Mouse (Mus musculus): Measurements from ENCODE around the gene Dapp1. TPM values are rescaled to one million over a fixed set of nuclear protein-coding genes. Genes with fewer than 3 reads are reported as not detected.

The Dapp1 gene
- total and polyA plus RNA-seq, 3 experiments = 53.5 to 63.6 (median 62.8) TPM

DNA sequence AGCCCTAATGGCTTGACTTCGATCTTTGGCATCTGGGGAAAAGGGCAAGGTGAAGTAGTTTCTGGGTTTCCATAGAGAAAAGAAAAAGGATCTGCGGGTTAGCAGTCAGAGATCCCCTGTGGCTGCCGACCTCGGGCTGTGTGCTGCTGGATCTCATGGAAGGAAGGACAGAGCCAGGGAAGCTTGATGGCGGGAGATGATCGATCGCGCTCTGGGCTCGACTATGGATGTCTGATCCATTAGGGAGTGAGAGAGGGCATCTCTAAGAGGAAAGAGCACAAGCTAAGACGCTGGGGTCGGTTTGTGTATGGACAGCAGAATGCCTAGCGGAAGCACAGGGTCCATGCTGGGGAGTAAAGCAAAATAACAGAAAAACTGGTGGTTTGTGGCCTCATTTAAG, 11.4 kb downstream of the Dapp1 start:
- no peak for DNase-seq (ENCODE audit: extremely low read depth)
- Histone ChIP-seq H3K36me3 (replicated peaks in 1 of 2; ENCODE audit: control insufficient read depth in 1 of 2, insufficient read depth in 1 of 2, low read length in 1 of 2) (peaks cover 46 to 92% of the 10 kb centered on the region in 2 experiments), H3K27ac (ENCODE audit: insufficient read depth, low read depth) (no peak overlapping the region)

GRCm38 (mm10) chr3:137968820-137969486, 12.4 kb downstream of the Dapp1 start:
- no peak overlapping the region for H3K4me3 ChIP-seq (replicated peaks in 1 of 3; ENCODE audit: low read depth in 2 of 3, low read length in 2 of 3, poor library complexity in 1 of 3)
- H3K4me1 ChIP-seq (ENCODE audit: control insufficient read depth in 1 of 2, insufficient read depth in 2 of 2) = peaks cover 46 to 89% of the 10 kb centered on the region in 2 experiments
- dilution Hi-C loops (cut with MboI; ENCODE audit: extremely low pct_ligation_motif_present, extremely low pct_unique_long_range_greater_than_20kb, low sequenced_read_pairs) = no loop called here
- H3K9me3 ChIP-seq (replicated peaks; ENCODE audit: low read length) = peaks cover 9% of the 10 kb centered on the region
- H3K4me2 ChIP-seq (ENCODE audit: insufficient read depth, low read depth, poor library complexity, severe bottlenecking) = no peak overlapping the region
- no peak overlapping the region for H3K9ac ChIP-seq (ENCODE audit: insufficient read depth, low read depth)
- no peak overlapping the region for H3K27ac ChIP-seq (ENCODE audit: insufficient read depth, low read depth)
- TF ChIP-seq RAD21 (IDR thresholded peaks at IDR 0.05; ENCODE audit: low read depth, low read length) (no peak), CHD2 (IDR thresholded peaks at IDR 0.05; ENCODE audit: low read length) (no peak), EP300 (IDR thresholded peaks at IDR 0.05; ENCODE audit: low read length) (no peak), ZC3H11A (IDR thresholded peaks at IDR 0.05; ENCODE audit: low read depth, low read length) (no peak), MAX (IDR thresholded peaks at IDR 0.05; ENCODE audit: low read length) (no peak), BHLHE40 (IDR thresholded peaks at IDR 0.05; ENCODE audit: low read depth, low read length) (no peak), CTCF (conservative IDR thresholded peaks at IDR 0.05 in 1 of 2, IDR thresholded peaks at IDR 0.05 in 1 of 2; ENCODE audit: low read depth in 2 of 2, low read length in 2 of 2) (no peak), MYC (IDR thresholded peaks at IDR 0.05; ENCODE audit: low read depth, low read length) (no peak), USF1 (IDR thresholded peaks at IDR 0.05; ENCODE audit: low read depth, low read length) (no peak), PAX5 (IDR thresholded peaks at IDR 0.05; ENCODE audit: low read length) (no peak), TCF12 (IDR thresholded peaks at IDR 0.05; ENCODE audit: low read depth, low read length) (no peak), MEF2A (IDR thresholded peaks at IDR 0.05; ENCODE audit: borderline replicate concordance, low read depth, low read length) (no peak)
- H3K79me2 ChIP-seq (replicated peaks; ENCODE audit: control insufficient read depth, extremely low read depth, insufficient read depth, poor library complexity, severe bottlenecking) = peaks cover 85% of the 10 kb centered on the region
- no peaks in the 10 kb centered on the region for H3K27me3 ChIP-seq (replicated peaks)
- peaks cover 40 to 91% of the 10 kb centered on the region in 2 experiments for H3K36me3 ChIP-seq (replicated peaks in 1 of 2; ENCODE audit: control insufficient read depth in 1 of 2, insufficient read depth in 1 of 2, low read length in 1 of 2)
- in situ Hi-C loops (cut with MboI; ENCODE audit: low pct_ligation_motif_present, low pct_unique_long_range_greater_than_20kb, low sequenced_read_pairs) = loop anchor here (25.0 kb wide), 1 partner anchor 468 kb away; the partner anchor contains the start of gene Adh5
- no peak for DNase-seq (ENCODE audit: extremely low read depth)

More for the DNA sequence above, 11.4 kb downstream of the Dapp1 start:
- H3K4me2 ChIP-seq (ENCODE audit: insufficient read depth, low read depth, poor library complexity, severe bottlenecking) = no peak overlapping the region
- dilution Hi-C loops (cut with MboI; ENCODE audit: extremely low pct_ligation_motif_present, extremely low pct_unique_long_range_greater_than_20kb, low sequenced_read_pairs) (no loop called here), in situ Hi-C loops (cut with MboI; ENCODE audit: low pct_ligation_motif_present, low pct_unique_long_range_greater_than_20kb, low sequenced_read_pairs) (loop anchor here (25.0 kb wide), 1 partner anchor 467 kb away; the partner anchor contains the start of gene Adh5)
- TF ChIP-seq USF2 (conservative IDR thresholded peaks at IDR 0.05; ENCODE audit: low read depth, low read length) (no peak), TCF12 (IDR thresholded peaks at IDR 0.05; ENCODE audit: low read depth, low read length) (no peak), MEF2A (IDR thresholded peaks at IDR 0.05; ENCODE audit: borderline replicate concordance, low read depth, low read length) (no peak)
- H3K4me1 ChIP-seq (ENCODE audit: control insufficient read depth in 1 of 2, insufficient read depth in 2 of 2) = peaks cover 39 to 88% of the 10 kb centered on the region in 2 experiments
- H3K79me2 ChIP-seq (replicated peaks; ENCODE audit: control insufficient read depth, extremely low read depth, insufficient read depth, poor library complexity, severe bottlenecking) = peaks cover 87% of the 10 kb centered on the region
- H3K9me3 ChIP-seq (replicated peaks; ENCODE audit: low read length) = peaks cover 9% of the 10 kb centered on the region
- no peak overlapping the region for H3K4me3 ChIP-seq (replicated peaks in 1 of 3; ENCODE audit: low read depth in 2 of 3, low read length in 2 of 3, poor library complexity in 1 of 3)
- H3K27me3 ChIP-seq (replicated peaks) = no peaks in the 10 kb centered on the region
- H3K9ac ChIP-seq (ENCODE audit: insufficient read depth, low read depth) = no peak overlapping the region

Measured in CH12.LX (cell line).